Mouse (Mus musculus): Measurements from ENCODE around the gene Zdhhc25.

The Zdhhc25 gene

GRCm38 (mm10) chr15:88600002-88600401, at the start of gene Zdhhc25:
Gene Zdhhc25 (plus strand): TSS chr15:88600302.
- DNase-seq, result no peak

DNA sequence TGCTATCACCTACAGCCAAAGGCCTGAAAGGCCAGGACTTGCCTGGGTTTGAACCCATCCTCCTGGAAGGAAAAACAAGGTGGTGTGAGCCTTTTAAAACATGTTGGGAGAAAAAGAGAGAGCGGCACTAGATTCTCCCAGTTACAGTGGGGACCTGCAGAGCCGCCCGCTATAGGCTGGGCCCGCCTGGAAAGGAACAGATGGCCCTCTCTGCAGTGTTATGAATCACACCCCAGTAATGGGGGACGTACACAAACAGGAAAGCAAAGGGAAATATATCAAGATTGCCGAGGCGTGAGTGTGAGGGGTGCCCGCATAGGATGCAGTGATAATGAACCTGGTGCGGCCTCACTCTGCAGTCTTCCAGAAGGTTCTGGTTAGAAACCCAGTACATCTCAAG, 47.2 kb upstream of the Zdhhc25 start:
- DNase-seq, result peak; percentile 50 to 57

GRCm38 (mm10) chr15:88555476-88555875, 44.6 kb upstream of the Zdhhc25 start:
- peak; percentile 67 to 79 for DNase-seq

DNA sequence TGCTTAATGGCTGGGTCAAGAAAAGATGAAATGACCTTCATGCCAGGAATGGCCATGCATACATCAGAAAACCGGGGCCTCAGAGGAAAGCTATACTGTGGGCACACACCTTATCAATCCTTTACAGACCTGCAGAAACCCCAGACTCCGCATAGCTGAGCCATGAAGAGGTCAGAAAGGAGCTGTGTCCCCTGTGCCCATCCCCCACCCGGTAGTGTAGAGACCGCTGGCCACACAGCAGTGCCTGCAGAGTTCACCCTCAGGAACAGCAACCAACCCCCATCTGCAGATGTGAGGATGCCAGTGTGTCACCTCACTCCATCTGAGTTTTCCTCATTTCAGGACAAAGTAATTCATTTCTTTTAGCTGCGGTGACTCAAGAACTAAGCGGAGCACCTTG, 39.5 kb upstream of the Zdhhc25 start:
- no peak for DNase-seq

DNA sequence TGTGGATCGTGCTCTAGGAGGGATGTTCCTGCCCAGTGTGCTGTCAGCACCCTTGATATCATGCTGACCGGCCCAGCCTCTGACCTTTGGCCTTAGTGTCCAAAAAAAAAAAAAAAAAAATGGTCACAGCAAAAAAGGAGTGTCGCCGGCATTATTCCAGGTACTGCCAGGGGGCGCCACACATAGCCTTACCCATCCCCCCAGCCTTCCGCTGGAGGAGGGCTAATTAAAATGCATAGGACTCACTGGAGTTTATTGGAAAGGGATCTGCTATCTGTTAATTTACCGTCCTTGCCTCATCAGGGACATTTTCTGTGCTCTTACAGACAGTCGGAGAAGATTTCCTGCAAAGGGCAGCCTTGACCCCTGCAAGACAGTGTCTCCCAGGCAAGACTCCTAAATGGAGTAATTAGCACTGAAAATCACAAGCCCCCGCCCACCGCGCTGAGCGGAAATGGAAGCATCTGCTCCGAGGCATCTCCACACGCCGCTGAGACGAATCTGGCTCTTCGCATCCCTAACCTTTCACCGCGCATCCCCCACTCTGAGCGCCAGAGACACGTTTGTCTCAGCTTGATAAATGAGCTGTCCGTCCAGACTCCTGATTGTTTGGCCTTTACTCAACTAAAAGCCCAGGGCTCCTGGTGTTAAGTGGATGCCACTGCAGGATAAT, 38.9 kb upstream of the Zdhhc25 start:
- peak; percentile 64 to 71 for DNase-seq

DNA sequence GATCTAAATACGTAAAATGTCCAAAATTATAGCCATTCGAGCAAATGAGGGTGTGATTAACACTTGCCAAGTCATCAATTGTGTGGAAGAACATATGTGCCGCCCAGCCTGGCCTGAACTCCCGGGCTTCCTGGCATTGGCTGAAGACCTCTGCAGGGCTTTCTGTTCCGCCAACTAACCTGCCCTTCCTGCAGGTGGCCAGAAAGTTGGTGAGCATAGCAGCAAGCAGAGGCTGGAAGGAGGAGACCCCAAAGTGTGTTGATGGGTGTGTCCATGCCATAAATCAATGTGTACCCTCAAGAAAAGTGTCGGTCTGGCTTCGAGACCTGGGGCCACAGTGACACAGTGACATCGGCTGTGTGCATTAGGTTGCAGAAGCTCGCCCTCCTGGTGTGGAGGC, 34.8 kb upstream of the Zdhhc25 start:
- DNase-seq, result peak; percentile 61

DNA sequence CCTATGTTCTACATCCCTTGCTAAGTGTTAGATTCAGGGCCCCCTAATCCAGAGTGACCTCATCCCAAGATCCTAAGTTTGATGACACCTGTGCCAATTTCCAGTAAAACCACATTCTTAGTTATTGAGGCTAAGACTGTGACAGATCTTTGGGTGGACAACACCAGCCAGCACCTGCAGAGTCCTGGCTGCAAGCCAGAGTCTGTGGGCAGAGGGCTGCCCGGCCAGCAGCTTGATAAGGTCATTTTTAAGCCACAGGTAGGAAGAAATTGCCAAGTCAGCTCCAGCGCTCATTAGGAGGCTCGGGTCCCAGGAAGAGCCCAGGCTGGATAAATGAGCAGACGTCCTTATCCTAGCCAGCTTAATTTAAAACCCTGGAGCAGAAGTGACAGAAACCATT, 34.3 kb upstream of the Zdhhc25 start:
- peak; percentile 60 to 74 for DNase-seq

GRCm38 (mm10) chr15:88570697-88571096, 29.4 kb upstream of the Zdhhc25 start:
- DNase-seq, result peak; percentile 50 to 57

- DNase-seq, result peak; percentile 88 to 93
Observed at GRCm38 (mm10) chr15:88579461-88579860, 20.6 kb upstream of the Zdhhc25 start.

GRCm38 (mm10) chr15:88602496-88602895, 2.4 kb downstream of the Zdhhc25 start:
- no peak for DNase-seq

GRCm38 (mm10) chr15:88603091-88603732, 3.1 kb downstream of the Zdhhc25 start:
- DNase-seq, result peak; percentile 79 to 84

DNA sequence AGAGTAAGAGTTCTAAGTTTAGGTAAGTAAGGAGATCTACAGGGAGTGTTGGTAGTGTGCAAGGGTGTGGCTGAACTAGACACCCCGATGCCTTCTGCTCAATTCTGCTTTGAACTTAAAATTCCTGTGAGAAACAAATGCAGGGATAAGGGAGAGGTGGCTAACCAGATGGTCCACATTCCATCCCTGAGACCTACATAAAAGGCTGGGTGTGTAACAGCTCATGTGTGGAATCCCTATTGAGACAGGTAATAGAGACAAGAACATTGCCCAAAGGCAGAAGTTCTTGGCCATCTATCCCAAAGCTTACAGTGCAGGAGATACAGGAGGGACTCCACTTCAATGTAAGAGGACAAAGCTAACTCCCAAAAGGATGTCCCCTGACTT, 3.6 kb downstream of the Zdhhc25 start:
- DNase-seq, result no peak

DNA sequence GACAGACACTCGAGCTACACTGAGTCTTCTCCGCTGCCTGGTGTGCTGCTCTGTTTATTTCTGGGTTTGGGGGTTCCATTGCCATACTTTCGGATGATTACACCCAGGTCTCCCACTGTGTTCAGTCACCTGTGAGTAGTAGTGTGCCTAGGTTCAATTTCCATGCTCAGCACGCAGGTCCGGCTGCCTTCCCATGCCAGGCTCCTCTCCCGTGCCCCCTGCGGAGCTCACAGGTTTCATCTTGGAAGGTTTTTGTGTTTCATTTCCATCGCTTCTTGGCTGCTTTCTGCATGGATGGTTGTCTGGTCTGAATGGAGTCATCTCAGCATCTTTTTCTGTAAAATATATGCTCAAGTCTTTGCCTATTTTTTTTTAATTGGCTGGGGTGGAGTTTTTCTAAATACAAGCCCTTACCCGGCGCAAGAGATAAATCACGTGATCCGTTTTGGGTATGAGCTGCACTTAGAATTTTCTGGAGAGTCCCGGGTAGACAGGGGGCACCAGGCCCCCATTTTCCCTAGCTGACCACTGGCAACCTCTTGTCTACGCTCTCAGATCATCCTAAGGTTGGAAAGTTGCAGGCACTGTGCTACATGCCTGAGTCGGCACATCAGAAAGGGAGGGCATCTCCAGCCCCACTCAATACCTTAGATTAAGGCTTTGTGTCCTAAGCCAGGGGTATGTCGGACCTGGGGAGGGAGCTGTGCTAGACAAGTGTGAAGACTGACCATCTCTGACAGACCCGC, 4.7 kb downstream of the Zdhhc25 start:
- DNase-seq, result peak; percentile 95 to 97

GRCm38 (mm10) chr15:88605415-88605785, 5.3 kb downstream of the Zdhhc25 start:
- no peak for DNase-seq

DNA sequence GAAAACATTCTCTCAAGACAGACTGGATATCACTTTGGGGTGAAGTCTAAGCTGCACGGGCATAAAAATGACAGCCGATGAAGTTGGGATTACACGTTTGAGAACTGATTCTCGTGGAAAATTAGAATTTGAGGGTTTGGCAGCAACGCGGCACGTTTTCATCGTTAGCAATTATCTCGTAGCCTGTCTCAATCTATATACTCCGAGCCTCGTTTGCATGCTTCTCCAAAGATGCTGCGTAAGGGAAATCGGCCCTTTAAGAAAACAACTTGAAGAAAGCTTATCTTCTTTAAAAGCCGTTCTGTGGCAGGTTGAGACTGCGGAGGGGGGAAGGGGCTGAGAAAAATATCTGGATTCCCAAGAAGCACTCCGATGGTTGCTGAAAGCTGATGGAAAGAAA, 17.0 kb downstream of the Zdhhc25 start:
- no peak for DNase-seq

GRCm38 (mm10) chr15:88618008-88618773, 18.1 kb downstream of the Zdhhc25 start:
- peak; percentile 89 to 95 for DNase-seq

DNA sequence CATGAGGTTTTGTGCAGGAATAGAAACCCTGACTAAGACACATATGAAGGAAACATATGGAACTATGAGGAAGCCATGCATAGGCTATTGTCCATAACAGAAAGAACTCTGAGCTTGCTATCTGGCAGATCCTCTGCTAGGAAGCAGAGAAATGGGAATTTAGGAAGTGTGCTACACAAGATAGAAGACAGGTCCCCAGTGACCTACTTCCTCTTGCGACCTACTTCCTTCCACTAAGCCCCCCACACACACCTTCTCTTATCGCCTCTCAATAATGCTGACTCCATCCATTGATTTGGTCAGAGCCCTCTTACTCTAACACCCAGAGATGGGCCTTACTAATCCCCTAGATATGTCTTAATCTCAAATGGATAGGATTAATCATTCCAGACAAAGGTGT, 19.9 kb downstream of the Zdhhc25 start:
- no peak for DNase-seq

DNA sequence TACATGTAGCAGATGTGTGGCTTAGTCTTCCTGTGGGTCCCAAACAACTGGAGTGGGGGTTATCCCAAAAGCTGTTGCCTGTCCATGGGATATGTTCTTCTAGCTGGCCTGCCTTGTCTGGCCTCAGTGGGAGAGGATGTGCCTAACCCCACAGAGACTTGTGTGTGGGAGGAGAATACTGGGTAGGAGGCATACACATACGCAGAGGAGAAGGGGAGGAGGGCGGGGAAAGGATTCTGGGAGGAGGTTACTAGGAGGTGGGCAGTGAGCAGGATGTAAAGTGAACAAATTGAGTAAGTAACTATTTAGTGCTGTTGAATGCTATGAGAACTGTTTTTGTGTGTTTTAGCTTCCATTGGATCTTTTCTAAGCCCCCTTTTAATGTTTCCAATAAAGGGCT, 23.8 kb downstream of the Zdhhc25 start:
- no peak for DNase-seq

- DNase-seq, result no peak
Observed at GRCm38 (mm10) chr15:88624874-88625277, 24.8 kb downstream of the Zdhhc25 start.

- DNase-seq, result no peak
Observed at GRCm38 (mm10) chr15:88625303-88626066, 25.4 kb downstream of the Zdhhc25 start.

- no peak for DNase-seq
Observed at GRCm38 (mm10) chr15:88626886-88627488, 26.9 kb downstream of the Zdhhc25 start.

DNA sequence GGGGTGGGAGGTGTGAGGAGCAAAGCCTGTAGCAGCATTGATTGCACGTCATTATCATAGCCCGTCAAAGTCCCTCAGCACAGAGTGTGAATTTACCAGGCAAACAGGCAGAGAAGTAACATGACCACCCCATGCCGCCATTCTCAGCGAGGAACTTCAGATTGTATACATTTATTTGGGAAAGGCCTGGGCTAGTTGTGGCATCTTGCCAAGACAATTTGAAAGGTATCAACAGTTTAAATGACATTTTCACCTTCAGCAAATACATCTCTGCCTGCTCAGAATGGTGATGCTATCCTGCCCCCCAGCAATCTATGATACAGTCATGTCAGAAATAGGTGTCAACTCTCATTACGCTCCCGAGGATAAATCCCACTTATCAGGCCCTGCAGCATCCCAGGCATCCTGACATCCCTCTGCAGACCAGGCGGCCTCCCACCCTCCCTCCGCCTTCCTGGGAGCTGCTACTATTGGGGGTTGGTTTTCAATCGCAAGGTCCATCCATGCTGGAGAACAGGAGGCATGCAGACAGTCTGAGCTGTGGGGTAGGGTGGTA, 28.8 kb downstream of the Zdhhc25 start:
- DNase-seq, result no peak
